Mouse (Mus musculus): Measurements from ENCODE around the gene Rhof.

Gene Rhof

GRCm38 (mm10) chr5:123148073-123148722, 15.7 kb upstream of the Rhof start:
- in situ Hi-C loops (cut with MseI, MboI) = no loop called here

GRCm38 (mm10) chr5:123147569-123147968, 15.1 kb upstream of the Rhof start:
- in situ Hi-C loops (cut with MseI, MboI) = no loop called here

DNA sequence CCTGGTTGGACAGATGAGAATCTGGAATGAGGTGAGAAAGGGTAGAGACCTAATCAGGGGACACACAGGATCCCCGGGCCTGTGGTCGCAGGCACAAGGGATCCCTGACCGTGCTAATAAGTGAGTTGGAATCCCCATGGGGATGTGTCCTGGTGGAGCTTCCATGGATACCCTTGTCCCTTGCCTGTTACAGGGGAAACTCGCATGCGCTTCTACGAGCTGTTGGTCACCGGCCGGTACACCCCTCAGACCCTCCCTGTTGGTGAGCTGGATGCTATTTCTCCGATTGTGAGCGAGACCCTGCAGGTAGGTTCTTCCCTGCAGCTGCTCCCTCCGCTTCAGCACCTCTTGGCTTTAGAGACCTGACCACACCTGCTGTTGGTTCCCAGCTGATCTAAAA, 13.9 kb upstream of the Rhof start:
- in situ Hi-C loops (cut with MseI, MboI) = no loop called here

DNA sequence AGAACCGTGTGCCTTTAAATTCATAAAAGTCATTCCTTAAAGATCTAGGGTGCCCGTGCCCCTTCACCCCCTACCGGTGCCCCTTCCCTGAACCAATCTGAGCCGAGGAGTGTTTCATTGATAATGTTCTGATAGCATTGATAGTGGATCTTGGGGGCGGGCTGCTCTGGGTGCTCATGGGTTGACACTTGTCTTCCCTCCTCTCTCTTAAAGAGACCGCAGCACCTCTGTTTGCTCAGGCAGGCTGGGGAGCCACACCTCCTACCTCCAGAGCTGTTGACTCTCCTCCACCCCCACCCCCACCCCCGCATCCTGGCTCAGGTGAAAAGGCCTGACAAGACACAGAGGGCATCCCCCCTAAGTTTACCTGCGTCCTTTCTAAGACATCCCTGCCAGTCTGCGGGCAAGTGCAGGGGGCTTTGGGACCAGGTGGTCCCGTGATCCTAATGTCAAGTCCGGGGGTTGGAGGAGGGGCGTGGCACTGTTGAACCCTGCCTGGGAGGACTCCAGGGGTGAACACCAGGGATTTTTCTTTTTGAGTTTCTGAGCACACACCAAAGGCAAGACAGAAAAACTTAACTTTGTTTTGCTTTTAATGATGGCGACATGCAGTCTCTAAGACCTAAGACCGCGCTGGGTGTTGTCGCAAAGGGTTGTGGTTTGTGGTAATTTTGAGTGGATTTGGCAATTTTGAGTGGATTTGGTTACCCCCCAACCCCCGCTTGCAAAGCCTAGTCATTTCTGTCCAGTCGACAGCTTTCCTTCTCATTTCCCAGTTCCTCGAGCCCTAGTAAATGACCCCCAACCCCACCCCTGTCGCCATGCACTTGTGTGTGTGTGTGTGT, 12.5 kb upstream of the Rhof start:
- in situ Hi-C loops (cut with MseI, MboI) = no loop called here

DNA sequence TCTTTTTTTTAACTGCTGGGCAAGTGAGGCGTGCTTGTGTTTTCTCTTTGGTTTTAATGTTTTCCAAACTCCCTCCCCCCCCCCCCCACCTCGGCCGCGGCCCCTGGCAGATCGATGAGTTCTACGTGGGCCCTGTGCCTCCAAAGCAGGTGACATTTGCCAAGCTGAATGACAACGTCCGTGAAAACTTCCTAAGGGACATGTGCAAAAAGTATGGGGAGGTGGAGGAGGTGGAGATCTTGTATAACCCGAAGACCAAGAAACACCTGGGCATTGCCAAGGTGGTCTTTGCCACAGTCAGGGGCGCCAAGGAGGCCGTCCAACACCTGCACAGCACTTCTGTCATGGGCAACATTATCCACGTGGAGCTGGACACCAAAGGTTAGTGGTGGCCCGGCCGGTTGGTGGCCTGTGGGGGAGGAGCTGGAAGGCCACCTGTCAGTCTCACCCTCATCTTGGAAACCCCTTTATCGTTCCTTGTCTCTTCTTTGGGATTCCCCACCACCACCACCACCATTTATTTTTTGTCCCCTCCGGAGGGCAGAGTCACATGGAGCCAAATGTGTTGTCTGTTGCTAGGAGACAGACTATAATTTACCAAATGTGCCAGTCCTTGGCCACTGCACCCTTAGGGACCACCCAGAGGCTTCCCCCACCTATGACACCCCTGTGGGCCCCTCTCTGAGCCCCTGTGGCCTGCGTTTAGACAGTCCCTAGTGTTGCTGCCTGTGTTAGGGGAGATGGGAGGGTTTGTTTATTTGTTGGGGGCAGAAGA, 11.7 kb upstream of the Rhof start:
- in situ Hi-C loops (cut with MseI, MboI) = no loop called here

- in situ Hi-C loops (cut with MseI, MboI) = no loop called here
These were observed 10.9 kb upstream of the Rhof start for GRCm38 (mm10) chr5:123143251-123143970.

DNA sequence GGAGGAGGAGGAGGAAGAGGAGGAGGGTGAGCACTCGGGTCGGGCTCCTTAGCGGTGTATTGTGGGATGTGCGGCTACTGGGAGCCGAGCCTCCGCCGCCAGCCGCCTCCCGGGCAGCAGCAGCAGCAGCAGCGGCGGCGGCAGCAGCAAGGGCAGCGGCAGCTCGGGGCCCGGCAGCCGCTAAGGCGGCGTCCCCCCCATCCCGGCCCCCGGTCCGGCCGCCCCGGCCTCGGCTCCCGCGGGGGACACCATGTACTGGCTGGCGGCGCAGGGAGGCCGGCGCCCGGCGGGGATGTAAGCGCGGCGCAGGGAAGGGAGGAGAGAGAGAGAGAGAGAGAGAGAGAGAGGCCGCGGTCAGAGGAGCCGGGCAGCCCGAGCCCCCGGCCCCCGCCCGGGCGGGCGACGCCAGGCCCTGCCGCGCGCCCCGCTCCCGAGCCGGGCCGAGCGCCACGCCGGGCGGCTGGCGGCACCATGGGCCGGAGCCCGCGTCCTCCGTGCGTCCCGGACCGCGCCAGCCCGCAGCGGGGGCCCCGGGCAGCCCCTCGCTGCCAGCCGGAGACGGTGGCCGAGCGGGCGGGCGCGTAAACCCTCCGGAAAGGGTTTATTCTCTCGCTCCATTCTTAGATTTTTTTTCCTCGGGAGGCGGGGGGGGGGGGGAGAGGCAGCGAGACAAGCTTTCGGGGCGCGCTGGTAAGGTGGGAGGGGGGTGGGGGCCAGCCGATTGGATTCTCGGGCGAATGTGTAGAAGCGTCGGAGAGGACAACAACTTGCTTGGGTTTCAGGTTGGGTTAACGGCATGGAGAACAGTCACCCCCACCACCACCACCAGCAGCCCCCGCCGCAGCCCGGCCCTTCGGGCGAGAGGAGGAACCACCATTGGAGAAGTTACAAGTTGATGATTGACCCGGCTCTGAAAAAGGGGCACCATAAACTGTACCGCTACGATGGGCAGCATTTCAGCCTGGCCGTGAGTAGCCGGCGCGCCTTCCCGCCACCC, 10.0 kb upstream of the Rhof start, which contains the start of gene Setd1b:
Gene Setd1b (plus strand): TSS at position 33 of the 997 bp plus-strand sequence.
- in situ Hi-C loops (cut with MseI, MboI) = no loop called here

- in situ Hi-C loops (cut with MseI, MboI) = no loop called here
These were observed 9.2 kb upstream of the Rhof start for GRCm38 (mm10) chr5:123141555-123142160.

DNA sequence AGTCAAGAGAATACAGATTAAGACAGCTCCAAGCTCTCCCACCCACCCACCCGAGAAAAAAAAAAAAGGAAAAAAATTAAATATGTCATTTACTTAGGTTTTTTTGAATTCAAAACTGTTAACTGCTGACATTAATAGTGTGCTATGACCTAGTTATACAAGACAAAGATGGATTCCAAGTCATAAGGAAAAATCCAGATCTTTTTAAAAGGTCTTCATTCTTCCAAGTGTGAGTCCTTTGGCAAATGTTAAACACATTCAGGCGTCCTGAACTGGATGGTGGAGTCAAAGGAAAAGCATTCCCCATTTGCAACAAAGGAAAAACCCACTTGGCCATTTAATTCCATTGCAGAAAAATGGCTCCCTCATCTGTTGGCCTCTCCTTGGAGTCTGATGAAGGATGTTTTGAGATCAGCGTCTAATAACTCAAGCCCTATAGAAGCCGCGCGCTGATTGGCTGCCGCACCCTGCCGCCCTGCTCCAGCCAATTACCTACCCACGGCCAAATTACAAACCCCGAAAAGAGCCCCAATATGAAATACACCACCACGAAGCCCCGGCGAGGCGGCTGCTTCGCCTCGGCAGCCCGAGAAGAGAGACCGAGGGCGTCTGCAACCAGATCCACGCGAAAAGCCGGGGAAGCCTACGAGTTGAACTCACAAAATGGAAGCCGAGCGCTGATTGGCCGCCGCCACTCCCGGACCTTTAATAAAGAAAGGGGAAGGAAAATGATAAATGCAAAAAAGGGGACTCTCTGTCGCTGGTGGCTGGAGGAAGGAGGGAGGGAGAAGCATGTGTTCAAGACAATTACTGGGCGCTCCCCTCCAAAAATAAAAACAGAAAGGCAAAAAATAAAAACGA, 8.4 kb upstream of the Rhof start:
- in situ Hi-C loops (cut with MseI, MboI) = no loop called here

DNA sequence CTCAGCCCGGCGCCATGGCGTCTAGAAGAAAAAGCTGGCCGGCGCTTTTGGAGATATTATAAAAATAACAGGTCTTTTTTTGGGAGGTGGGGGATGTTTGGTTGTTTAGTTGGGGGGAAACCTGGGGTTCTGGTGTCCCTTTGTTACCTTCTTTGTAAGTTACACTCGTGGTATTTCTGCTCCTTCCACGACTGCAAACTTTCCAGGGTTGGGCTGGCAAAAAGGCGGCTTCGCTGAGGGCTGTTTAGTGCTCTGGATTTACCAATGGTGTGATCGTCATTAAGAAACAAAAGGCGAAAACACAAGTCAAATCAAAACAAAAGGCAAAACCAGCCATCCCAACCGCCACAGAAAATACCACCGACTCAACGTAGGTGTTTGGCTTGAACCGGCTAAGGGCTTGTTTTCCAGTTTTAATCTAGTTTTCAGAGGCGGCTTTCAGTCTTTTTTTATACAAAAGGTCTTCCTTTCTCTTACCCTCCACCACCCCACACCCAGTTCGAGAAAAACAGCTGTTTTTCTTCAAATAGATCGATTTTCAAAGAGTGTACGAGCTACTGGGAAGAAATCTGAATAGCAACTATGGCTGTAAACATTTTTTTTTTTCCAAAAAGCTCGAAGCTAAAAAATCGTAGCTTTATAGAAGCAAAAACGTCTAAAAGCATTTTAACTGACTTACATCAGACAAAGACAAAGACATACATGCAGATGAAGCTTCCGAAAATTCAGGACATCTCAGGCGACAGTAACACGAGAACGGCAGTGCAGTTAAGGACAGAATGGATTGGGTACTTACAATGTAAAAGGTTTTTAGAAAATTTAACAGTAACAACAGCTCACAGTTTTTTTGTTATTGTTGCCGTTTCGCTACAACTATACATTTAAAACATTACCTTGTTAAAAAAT, 7.5 kb upstream of the Rhof start:
- in situ Hi-C loops (cut with MseI, MboI) = no loop called here

- in situ Hi-C loops (cut with MseI, MboI) = no loop called here
These were observed 6.6 kb upstream of the Rhof start for GRCm38 (mm10) chr5:123138953-123139721.

DNA sequence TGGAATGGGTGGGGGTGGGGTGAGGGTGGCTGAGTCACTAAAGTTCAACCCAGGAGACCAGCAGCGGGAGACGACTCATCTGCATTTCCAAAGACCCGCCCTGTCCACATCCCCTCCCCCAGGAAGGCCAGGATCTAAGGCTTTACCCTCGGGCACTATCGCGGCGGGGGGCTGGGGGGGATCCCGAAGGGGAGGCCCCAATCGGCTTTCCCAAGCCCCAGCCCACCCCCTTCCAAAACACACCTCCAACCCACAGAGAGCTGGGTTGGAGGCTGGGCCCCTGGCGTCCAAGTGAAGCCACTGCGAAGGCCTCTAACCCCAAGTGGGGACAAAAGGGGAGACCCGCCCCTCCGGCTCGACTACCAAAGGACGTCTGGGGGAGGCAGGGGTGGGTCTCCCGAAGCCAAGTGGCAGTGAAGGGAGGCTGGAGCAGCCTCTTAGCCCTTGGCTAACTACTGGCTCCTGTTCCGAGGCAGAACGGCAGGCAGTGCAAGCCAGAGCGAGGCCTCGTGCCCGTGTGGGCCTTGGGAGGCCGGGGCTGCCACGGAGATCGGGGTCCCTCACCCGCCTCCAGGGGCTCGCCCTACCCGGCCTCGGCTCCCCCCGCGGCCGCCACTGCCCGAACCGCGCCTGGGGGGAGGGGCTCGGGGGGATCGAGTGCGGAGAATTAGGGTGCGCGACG, 5.9 kb upstream of the Rhof start:
- in situ Hi-C loops (cut with MseI, MboI) = no loop called here

GRCm38 (mm10) chr5:123137910-123138229, 5.4 kb upstream of the Rhof start:
- in situ Hi-C loops (cut with MseI, MboI) = no loop called here

GRCm38 (mm10) chr5:123137044-123137909, 4.8 kb upstream of the Rhof start:
- in situ Hi-C loops (cut with MseI, MboI) = no loop called here

DNA sequence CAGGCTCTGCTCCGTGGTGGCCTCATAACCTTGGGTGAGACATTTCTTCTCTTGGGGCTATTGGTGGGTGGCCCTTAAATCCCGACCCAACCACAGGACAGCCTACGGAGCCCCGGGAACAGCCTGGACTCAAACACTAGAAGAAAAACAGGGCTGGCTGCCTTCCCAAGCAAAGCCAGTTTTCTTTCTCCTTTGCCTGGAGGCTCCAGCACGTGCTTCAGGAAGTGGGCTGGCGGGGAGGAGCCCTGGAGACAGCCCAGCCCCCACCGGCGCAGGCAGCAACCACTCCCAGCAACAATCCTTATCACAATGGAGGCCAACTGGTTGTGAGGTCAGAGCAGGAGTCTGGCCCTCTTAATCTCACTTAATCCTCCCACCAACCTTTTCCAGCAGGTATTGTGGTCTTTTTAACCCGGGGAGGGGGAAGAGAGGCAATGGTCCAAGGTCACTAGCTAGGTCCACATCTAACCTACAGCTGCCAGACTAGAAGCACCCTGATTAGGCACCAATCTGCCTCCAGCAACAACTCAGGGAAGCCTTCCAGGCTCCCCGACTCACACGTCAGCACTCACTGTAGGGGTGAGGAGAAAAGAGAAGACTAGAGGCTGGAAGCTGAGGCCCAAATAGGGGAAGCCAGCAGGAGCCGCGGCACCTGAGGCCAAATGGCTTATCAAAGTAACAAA, 4.0 kb upstream of the Rhof start:
- in situ Hi-C loops (cut with MseI, MboI) = no loop called here

Measured in mouse trophoblast stem cell (cell line).